Comparison of ENCODE assay signal across 19 mouse cellular contexts in the genomic region with DNA sequence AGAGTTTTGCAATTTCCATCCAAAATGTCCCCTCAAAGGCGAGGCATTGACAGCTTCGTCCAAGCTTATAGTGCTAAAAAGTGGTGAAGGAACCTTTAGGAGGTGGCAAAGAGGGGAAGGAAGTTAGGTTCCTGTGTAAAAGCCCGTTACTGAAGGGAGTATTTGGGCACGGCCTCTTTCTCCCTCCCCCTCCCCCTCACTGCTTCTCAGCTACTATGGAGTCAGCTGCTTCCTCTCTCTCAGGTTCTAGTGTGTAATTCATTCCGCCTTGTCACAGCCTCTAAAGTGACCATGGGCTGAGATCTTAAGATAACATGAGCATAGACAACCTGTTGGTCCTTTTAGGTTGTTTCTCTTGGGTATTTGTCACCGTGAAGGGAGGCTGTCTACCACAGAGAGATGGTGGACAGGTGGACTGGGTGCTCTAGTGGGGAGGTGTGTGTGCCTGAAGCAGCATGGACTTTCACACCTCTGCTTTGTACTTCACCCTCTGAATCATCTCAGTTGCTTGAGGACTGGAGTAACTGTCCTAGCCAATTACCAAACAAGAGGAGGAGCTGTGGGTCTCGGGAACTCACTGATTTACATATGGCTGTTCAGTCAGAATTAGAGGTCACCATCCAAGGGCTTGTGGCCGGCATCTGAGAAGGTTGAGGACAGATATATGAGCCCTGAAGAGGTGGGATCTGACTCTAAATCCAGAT.
DNase-seq lines count a peak whose midpoint lies in the region; ATAC-seq lines count a peak whose summit lies in the region.
"Had no signal": no experiment of that assay in that cellular context is flagged by ENCODE, and none has a peak within 500 bp of the region (broad histone marks: within the 10 kb centered on the region; RNA-seq: fewer than 3 reads in every experiment).

No protein-coding gene starts in this region.

- no peaks in the 10 kb centered on the region for H3K27me3 ChIP-seq in midbrain, embryonic 11.5 days (ENCODE audit: control insufficient read depth, insufficient read depth, low read length)
- H3K27me3 ChIP-seq in midbrain, embryonic 13.5 days = peaks cover 7% of the 10 kb centered on the region; the same call in 1 of the 2 replicates
- H3K27me3 ChIP-seq: embryonic facial prominence, embryonic 12.5 days; forebrain, embryonic 15.5 days had no signal

- H3K27ac ChIP-seq in midbrain, embryonic 11.5 days (ENCODE audit: low read depth, low read length) = no peak overlapping the region
- H3K27ac ChIP-seq in midbrain, embryonic 13.5 days = no peak overlapping the region
- H3K27ac ChIP-seq: embryonic facial prominence, embryonic 12.5 days; forebrain, embryonic 15.5 days; heart, embryonic 10.5 days; hindbrain, embryonic 10.5 days; hindbrain, embryonic 14.5 days had no signal

- no peak overlapping the region for H3K4me3 ChIP-seq in midbrain, embryonic 11.5 days (ENCODE audit: low read depth, low read length)
- no peak overlapping the region for H3K4me3 ChIP-seq in midbrain, embryonic 13.5 days (replicated peaks)
- H3K4me3 ChIP-seq: embryonic facial prominence, embryonic 12.5 days; forebrain, embryonic 15.5 days; heart, embryonic 10.5 days; hindbrain, embryonic 10.5 days had no signal

- ATAC-seq in midbrain, embryonic 11.5 days (ENCODE audit: low FRiP score) = no peak
- no peak for ATAC-seq in midbrain, embryonic 13.5 days
- peak; percentile 83 for ATAC-seq in common myeloid progenitor, adult 5-6 weeks (replicated peaks; ENCODE audit: low read depth, poor library complexity, severe bottlenecking)
- ATAC-seq in megakaryocyte, adult 5-6 weeks (ENCODE audit: poor library complexity, severe bottlenecking) = peak; percentile 67
- ATAC-seq: forebrain, embryonic 15.5 days had no signal

- peaks cover 16% of the 10 kb centered on the region for H3K4me1 ChIP-seq in midbrain, embryonic 11.5 days (ENCODE audit: control insufficient read depth, insufficient read depth, low read length)
- H3K4me1 ChIP-seq in midbrain, embryonic 13.5 days (replicated peaks) = peaks cover 19% of the 10 kb centered on the region

- no peak overlapping the region for H3K9ac ChIP-seq in midbrain, embryonic 11.5 days (ENCODE audit: low read length)
- no peak overlapping the region for H3K9ac ChIP-seq in midbrain, embryonic 13.5 days (replicated peaks)
- H3K9ac ChIP-seq: embryonic facial prominence, embryonic 12.5 days; forebrain, embryonic 15.5 days; hindbrain, embryonic 14.5 days had no signal

- no peaks in the 10 kb centered on the region for H3K36me3 ChIP-seq in midbrain, embryonic 11.5 days (ENCODE audit: control insufficient read depth, insufficient read depth, low read length)
- no peaks in the 10 kb centered on the region for H3K36me3 ChIP-seq in midbrain, embryonic 13.5 days
- H3K36me3 ChIP-seq: embryonic facial prominence, embryonic 12.5 days; forebrain, embryonic 15.5 days; G1E; heart, embryonic 10.5 days; hindbrain, embryonic 10.5 days had no signal

- no peaks in the 10 kb centered on the region for H3K9me3 ChIP-seq in midbrain, embryonic 11.5 days (ENCODE audit: control insufficient read depth, low read length)
- H3K9me3 ChIP-seq in midbrain, embryonic 13.5 days = no peaks in the 10 kb centered on the region
- H3K9me3 ChIP-seq: embryonic facial prominence, embryonic 12.5 days; forebrain, embryonic 15.5 days; heart, embryonic 10.5 days; hindbrain, embryonic 10.5 days had no signal

- DNase-seq in midbrain, embryonic 11.5 days (ENCODE audit: low spot score, missing footprints) = peak; percentile 37
- DNase-seq in 416B (ENCODE audit: low read depth) = peak; percentile 20
- DNase-seq in adrenal gland, postnatal 25 days = no peak
- DNase-seq in urinary bladder, adult 18-20 months (ENCODE audit: low spot score in 2 of 2) = no peak
- DNase-seq: adrenal gland, adult 8-10 months; cerebellum, adult 11 months; cerebellum, adult 8-10 months; cerebellum, postnatal 14 days; gastrocnemius, postnatal 10 days; heart, postnatal 10 days had no signal

- 84% methylated on average over 8 of the region's 8 CpGs for WGBS in midbrain, embryonic 11.5 days
- WGBS in midbrain, embryonic 13.5 days = 84% methylated on average over 8 of the region's 8 CpGs

- H3K4me2 ChIP-seq in midbrain, embryonic 11.5 days = no peak overlapping the region
- no peak overlapping the region for H3K4me2 ChIP-seq in midbrain, embryonic 13.5 days (replicated peaks)
- H3K4me2 ChIP-seq: embryonic facial prominence, embryonic 12.5 days; forebrain, embryonic 15.5 days; hindbrain, embryonic 14.5 days had no signal

Comparison
In these comparisons a context has a peak if more than half of its experiments do, and no peak if none do; other contexts are left out.
1. ATAC-seq: peak in common myeloid progenitor, adult 5-6 weeks (single experiment) and megakaryocyte, adult 5-6 weeks (single experiment); none in midbrain, embryonic 11.5 days (single experiment) and midbrain, embryonic 13.5 days (single experiment).
2. DNase-seq: peak in midbrain, embryonic 11.5 days (single experiment) and 416B (single experiment); none in adrenal gland, postnatal 25 days (single experiment) and urinary bladder, adult 18-20 months (0 of 2).